Mouse (Mus musculus): ENCODE data around the gene Nceh1. TPM values are rescaled to one million over a fixed set of nuclear protein-coding genes. Genes with fewer than 3 reads are reported as not detected.
"Not testable (repeated sequence)": the region's sequence is repeated elsewhere in the genome, so short reads cannot be mapped to it uniquely, and the experiment has no call there.

The Nceh1 gene
- polyA plus RNA-seq, 1 experiment from 2014 or later, result 10.1 TPM

DNA sequence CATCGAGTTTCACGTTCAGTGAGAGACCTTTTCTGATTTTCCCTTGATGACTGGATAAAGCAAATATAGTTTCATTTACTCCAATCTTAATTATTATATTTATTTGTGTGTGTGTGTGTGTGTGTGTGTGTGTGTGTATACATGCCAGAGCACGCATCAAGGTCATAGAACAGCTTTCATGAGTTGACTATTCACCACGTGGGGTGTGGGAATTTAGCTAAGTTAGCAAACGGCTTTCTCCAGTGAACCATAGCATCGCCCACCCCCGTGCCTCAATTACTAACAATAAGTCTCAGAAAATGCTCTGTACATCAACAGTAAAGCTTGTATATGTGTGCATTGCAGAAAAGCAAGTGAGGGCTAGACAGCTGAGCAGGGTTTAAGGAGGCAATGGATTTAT, 101.0 kb downstream of the Nceh1 start:
- H3K27ac ChIP-seq (ENCODE audit: low read length), result peak overlapping the region; percentile 33; the same call in 1 of the 2 replicates
- WGBS, result 62% methylated on average over 7 of the region's 7 CpGs
- ATAC-seq, result peak; percentile 2; the same call in 1 of the 2 replicates

DNA sequence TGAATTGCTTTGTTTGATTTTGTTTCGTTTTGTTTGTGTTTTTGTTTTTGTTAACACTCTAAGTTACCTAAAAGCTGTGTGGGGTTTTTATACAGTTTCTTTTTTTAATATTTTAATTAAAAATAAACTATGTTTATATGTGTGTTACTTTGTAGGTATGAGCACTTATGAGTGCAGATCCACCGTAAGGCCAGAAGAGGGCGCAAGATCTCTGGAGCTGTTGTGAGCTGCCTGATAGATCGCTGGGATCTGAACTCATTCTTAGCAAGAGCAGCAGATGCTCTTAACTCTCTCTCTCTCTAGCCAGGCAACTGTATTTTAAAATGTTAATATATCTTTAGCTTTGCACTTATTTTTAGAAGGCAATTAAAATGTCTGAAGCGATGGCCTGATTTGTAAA, 101.5 kb downstream of the Nceh1 start:
- no peaks in the 10 kb centered on the region for H3K27me3 ChIP-seq (replicated peaks; ENCODE audit: control insufficient read depth, insufficient read depth, low read length)
- no peak overlapping the region for H3K27ac ChIP-seq (ENCODE audit: low read length)
- H3K4me2 ChIP-seq (ENCODE audit: low read depth, low read length), result no peak overlapping the region
- no peaks in the 10 kb centered on the region for H3K9me3 ChIP-seq (ENCODE audit: control insufficient read depth, low read length)
- H3K36me3 ChIP-seq (ENCODE audit: control insufficient read depth, insufficient read depth, low read length), result no peaks in the 10 kb centered on the region
- H3K4me1 ChIP-seq (ENCODE audit: control insufficient read depth, insufficient read depth, low read length), result peaks cover 14% of the 10 kb centered on the region
- no peak overlapping the region for H3K4me3 ChIP-seq (ENCODE audit: low read length)
- ATAC-seq, result no peak
- 93% methylated on average over 5 of the region's 5 CpGs for WGBS
- no peak overlapping the region for H3K9ac ChIP-seq (ENCODE audit: low read depth, low read length)

More for the DNA sequence above, 101.0 kb downstream of the Nceh1 start:
- Histone ChIP-seq H3K4me1 (ENCODE audit: control insufficient read depth, insufficient read depth, low read length) (peaks cover 11% of the 10 kb centered on the region), H3K4me2 (ENCODE audit: low read depth, low read length) (peak overlapping the region; percentile 61), H3K9me3 (ENCODE audit: control insufficient read depth, low read length) (no peaks in the 10 kb centered on the region), H3K9ac (ENCODE audit: low read depth, low read length) (peak overlapping the region; percentile 35; the same call in 1 of the 2 replicates), H3K27me3 (replicated peaks; ENCODE audit: control insufficient read depth, insufficient read depth, low read length) (no peaks in the 10 kb centered on the region), H3K4me3 (ENCODE audit: low read length) (peak overlapping the region; percentile 27; the same call in 1 of the 2 replicates), H3K36me3 (ENCODE audit: control insufficient read depth, insufficient read depth, low read length) (no peaks in the 10 kb centered on the region)

DNA sequence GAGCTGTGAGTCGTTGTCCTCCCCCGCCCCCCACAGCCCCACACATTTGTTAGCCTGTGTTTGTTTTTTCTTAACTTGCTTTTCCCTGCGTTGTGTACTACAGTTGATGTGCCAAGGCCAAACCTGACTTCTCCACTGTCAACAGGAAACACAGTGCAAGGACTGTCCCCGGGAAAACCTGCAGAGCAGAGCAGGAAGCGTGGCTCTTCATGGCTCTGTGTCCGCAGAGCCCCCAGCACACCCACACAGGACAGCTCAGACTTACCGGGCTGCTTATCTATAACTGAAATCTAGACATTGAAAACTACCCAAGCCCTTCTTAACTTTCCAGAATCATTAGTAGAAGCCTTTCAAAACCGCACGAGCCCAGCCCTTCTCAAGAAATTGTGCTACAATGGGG, 102.3 kb downstream of the Nceh1 start:
- Histone ChIP-seq H3K9ac (ENCODE audit: low read depth, low read length) (no peak overlapping the region), H3K27me3 (replicated peaks; ENCODE audit: control insufficient read depth, insufficient read depth, low read length) (no peaks in the 10 kb centered on the region), H3K4me1 (ENCODE audit: control insufficient read depth, insufficient read depth, low read length) (peaks cover 16% of the 10 kb centered on the region), H3K9me3 (ENCODE audit: control insufficient read depth, low read length) (no peaks in the 10 kb centered on the region), H3K36me3 (ENCODE audit: control insufficient read depth, insufficient read depth, low read length) (no peaks in the 10 kb centered on the region), H3K27ac (ENCODE audit: low read length) (no peak overlapping the region), H3K4me2 (ENCODE audit: low read depth, low read length) (no peak overlapping the region), H3K4me3 (ENCODE audit: low read length) (no peak overlapping the region)
- no peak for ATAC-seq
- WGBS, result 66% methylated on average over 9 of the region's 9 CpGs

DNA sequence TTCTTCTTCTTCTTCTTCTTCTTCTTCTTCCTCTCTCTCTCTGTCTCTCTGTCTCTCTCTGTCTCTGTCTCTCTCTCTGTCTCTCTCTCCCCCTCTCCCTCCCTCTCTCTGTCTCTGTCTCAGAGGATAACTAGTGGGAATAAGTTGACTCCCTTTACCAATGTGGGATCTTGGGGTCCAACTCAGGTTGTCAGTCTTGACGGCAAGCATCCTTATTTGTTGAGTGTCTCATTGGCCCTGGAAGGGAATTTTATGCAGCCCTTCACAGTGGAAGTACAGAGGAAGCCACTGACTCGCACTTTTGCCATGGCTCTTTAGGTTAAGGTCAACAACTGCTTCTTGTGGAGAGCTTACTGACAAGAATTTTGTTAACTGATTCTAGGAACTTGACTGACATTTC, 105.5 kb downstream of the Nceh1 start:
- no peaks in the 10 kb centered on the region for H3K36me3 ChIP-seq (ENCODE audit: control insufficient read depth, insufficient read depth, low read length)
- H3K4me1 ChIP-seq (ENCODE audit: control insufficient read depth, insufficient read depth, low read length), result peaks cover 8% of the 10 kb centered on the region
- no peak overlapping the region for H3K4me3 ChIP-seq (ENCODE audit: low read length)
- ATAC-seq, result no peak
- H3K27ac ChIP-seq (ENCODE audit: low read length), result no peak overlapping the region
- WGBS, result 67% methylated on average over 2 of the region's 2 CpGs
- H3K9me3 ChIP-seq (ENCODE audit: control insufficient read depth, low read length), result no peaks in the 10 kb centered on the region
- no peak overlapping the region for H3K4me2 ChIP-seq (ENCODE audit: low read depth, low read length)
- H3K27me3 ChIP-seq (replicated peaks; ENCODE audit: control insufficient read depth, insufficient read depth, low read length), result no peaks in the 10 kb centered on the region
- no peak overlapping the region for H3K9ac ChIP-seq (ENCODE audit: low read depth, low read length)

DNA sequence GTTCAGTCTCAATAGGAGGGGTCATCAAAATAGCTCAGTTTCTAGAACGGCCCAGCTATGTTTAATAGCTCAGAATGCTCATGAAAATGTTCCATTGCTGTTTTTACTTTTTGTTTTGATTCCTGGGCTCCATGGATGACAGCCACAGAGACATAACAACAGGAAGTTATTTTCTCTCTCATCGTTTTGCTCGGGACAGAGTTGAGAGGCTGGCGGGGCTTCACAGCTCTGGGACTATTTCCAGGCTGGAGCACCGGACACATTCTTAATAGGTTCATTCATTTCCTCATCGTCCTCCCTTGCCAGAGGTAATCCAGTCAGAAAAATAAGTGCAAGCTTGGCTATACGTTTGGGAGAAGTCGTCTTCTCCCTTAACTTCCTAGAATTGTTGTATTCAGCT, 106.1 kb downstream of the Nceh1 start:
- Histone ChIP-seq H3K9ac (ENCODE audit: low read depth, low read length) (no peak overlapping the region), H3K36me3 (ENCODE audit: control insufficient read depth, insufficient read depth, low read length) (no peaks in the 10 kb centered on the region), H3K9me3 (ENCODE audit: control insufficient read depth, low read length) (no peaks in the 10 kb centered on the region), H3K4me2 (ENCODE audit: low read depth, low read length) (no peak overlapping the region), H3K27ac (ENCODE audit: low read length) (no peak overlapping the region), H3K27me3 (replicated peaks; ENCODE audit: control insufficient read depth, insufficient read depth, low read length) (no peaks in the 10 kb centered on the region), H3K4me1 (ENCODE audit: control insufficient read depth, insufficient read depth, low read length) (peaks cover 5% of the 10 kb centered on the region; the same call in 1 of the 2 replicates), H3K4me3 (ENCODE audit: low read length) (no peak overlapping the region)
- 37% methylated on average over 8 of the region's 8 CpGs for WGBS
- no peak; the same call in 1 of the 2 replicates for ATAC-seq

DNA sequence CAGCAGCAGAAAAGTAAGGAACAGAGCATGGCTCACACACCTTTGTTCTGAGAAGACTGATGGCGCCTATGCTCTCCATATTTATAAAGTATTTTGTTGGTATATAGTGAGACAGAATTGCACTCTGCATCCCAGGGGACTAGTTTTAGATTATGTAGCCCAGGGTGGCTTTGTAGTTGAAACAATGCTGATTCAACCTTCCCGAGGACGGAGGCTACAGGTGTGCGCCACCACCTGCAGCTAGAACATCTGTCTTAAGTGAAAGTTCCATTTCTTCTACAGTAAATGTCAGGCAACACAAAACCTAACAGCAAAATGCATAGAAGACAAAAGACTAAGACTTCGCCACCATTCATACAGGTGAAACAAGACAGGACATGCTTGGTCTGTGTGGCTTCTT, 107.5 kb downstream of the Nceh1 start:
- H3K27ac ChIP-seq (ENCODE audit: low read length), result no peak overlapping the region
- H3K27me3 ChIP-seq (replicated peaks; ENCODE audit: control insufficient read depth, insufficient read depth, low read length), result no peaks in the 10 kb centered on the region
- peaks cover 5% of the 10 kb centered on the region; the same call in 1 of the 2 replicates for H3K4me1 ChIP-seq (ENCODE audit: control insufficient read depth, insufficient read depth, low read length)
- ATAC-seq, result no peak
- H3K9me3 ChIP-seq (ENCODE audit: control insufficient read depth, low read length), result no peaks in the 10 kb centered on the region
- H3K9ac ChIP-seq (ENCODE audit: low read depth, low read length), result no peak overlapping the region
- H3K36me3 ChIP-seq (ENCODE audit: control insufficient read depth, insufficient read depth, low read length), result no peaks in the 10 kb centered on the region
- H3K4me3 ChIP-seq (ENCODE audit: low read length), result no peak overlapping the region
- WGBS, result 86% methylated on average over 5 of the region's 5 CpGs
- H3K4me2 ChIP-seq (ENCODE audit: low read depth, low read length), result no peak overlapping the region

DNA sequence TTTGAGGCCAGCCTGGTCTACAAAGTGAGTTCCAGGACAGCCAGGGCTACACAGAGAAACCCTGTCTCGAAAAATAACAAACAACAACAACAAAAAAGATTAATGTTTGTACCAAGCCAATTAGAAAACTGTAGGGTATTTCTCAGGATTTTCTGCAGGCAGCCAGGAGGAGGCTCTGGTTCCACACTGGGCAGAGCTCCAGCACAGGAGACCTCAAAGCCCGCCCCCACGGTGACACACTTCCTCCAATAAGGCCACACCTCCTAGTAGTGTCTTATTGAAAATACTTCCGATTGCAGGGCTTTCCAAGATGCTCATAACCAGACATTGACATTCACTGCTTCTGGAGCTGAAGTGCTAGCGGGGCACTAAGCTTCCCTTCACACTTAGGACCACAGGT, 108.2 kb downstream of the Nceh1 start:
- H3K36me3 ChIP-seq (ENCODE audit: control insufficient read depth, insufficient read depth, low read length); H3K4me3 ChIP-seq (ENCODE audit: low read length); H3K27me3 ChIP-seq (replicated peaks; ENCODE audit: control insufficient read depth, insufficient read depth, low read length); H3K9me3 ChIP-seq (ENCODE audit: control insufficient read depth, low read length); ATAC-seq; H3K27ac ChIP-seq (ENCODE audit: low read length); H3K4me2 ChIP-seq (ENCODE audit: low read depth, low read length); H3K4me1 ChIP-seq (ENCODE audit: control insufficient read depth, insufficient read depth, low read length); H3K9ac ChIP-seq (ENCODE audit: low read depth, low read length): not testable (repeated sequence)
- WGBS, result 92% methylated on average over 5 of the region's 5 CpGs

DNA sequence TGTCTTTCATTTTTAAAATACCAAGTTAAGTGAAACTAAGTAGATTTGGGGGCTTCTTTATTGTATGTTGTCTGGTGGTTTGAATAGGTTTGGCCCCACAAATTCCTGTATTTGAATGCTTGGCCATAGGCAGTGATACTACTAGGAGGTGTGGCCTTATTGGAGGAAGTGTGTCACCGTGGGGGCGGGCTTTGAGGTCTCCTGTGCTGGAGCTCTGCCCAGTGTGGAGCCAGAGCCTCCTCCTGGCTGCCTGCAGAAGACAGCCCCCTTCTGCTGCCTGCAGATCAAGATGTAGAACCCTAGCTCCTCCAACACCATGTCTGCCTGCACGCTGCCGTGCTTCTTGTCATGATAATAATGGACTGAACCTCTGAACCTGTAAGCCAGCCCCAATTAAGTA, 108.6 kb downstream of the Nceh1 start:
- H3K27me3 ChIP-seq (replicated peaks; ENCODE audit: control insufficient read depth, insufficient read depth, low read length); H3K27ac ChIP-seq (ENCODE audit: low read length); ATAC-seq; H3K4me2 ChIP-seq (ENCODE audit: low read depth, low read length); H3K36me3 ChIP-seq (ENCODE audit: control insufficient read depth, insufficient read depth, low read length); H3K4me1 ChIP-seq (ENCODE audit: control insufficient read depth, insufficient read depth, low read length); H3K4me3 ChIP-seq (ENCODE audit: low read length); H3K9me3 ChIP-seq (ENCODE audit: control insufficient read depth, low read length); H3K9ac ChIP-seq (ENCODE audit: low read depth, low read length): not testable (repeated sequence)
- WGBS, result 77% methylated on average over 4 of the region's 4 CpGs

DNA sequence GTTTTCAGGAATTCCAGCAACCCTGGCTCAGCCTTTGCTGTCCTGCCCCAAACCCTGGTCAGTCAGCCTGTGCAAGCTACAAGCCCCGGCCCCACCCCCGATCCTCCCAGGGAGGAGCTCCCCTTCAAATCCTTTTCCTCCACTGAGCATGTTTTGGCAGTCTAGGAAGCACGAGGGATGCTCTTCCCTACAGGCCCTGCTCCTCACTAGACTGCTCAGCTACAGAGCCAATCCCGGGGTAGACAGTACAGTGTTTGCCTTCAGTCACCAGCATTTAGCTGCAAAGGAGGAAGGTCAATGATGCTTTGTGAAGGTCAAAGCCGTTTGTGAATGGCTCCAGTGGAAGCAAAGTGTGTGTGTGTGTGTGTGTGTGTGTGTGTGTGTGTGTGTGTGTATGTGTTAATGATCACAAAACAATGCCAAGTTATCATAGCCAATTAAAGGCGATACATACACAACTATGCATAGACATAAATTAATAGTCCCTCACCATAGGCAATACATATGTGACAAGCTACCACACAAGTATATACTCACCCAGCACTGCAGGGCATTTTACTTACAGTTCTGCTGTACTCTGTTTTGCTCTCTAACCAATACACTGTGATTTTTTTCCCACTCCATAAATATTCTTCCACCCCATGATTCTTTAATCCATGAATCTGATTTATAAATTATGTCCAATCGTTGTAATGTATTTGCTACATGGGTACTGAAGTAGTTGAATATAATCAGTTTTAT, 111.0 kb downstream of the Nceh1 start:
- H3K4me2 ChIP-seq (ENCODE audit: low read depth, low read length), result no peak overlapping the region
- no peaks in the 10 kb centered on the region for H3K27me3 ChIP-seq (replicated peaks; ENCODE audit: control insufficient read depth, insufficient read depth, low read length)
- no peak for ATAC-seq

DNA sequence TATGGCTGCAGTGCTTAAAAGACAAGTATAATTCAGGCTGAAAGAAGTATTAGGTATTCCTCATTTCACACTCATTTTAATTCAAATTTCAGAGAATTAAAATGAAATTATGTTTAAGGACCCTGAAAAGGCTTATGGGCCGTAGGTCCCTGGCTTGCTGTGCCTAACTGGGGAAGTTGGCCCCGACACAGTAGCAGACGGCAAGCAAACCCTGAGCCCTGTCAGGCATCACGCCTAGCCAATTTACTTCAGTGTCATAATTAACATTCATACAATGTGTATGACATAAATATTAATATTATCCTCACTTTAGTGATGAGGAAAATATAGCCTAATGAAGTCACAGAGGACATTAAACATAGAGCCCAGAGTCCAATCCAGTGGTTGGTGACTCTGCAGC, 117.7 kb downstream of the Nceh1 start:
- WGBS, result 74% methylated on average over 4 of the region's 4 CpGs
- no peaks in the 10 kb centered on the region for H3K27me3 ChIP-seq (replicated peaks; ENCODE audit: control insufficient read depth, insufficient read depth, low read length)
- no peak overlapping the region for H3K27ac ChIP-seq (ENCODE audit: low read length)
- 0 out of 2 replicates have a peak, but pooled peaks cover 5% of the 10 kb centered on the region for H3K4me1 ChIP-seq (ENCODE audit: control insufficient read depth, insufficient read depth, low read length)
- ATAC-seq, result no peak
- no peaks in the 10 kb centered on the region for H3K9me3 ChIP-seq (ENCODE audit: control insufficient read depth, low read length)
- H3K36me3 ChIP-seq (ENCODE audit: control insufficient read depth, insufficient read depth, low read length), result no peaks in the 10 kb centered on the region
- no peak overlapping the region for H3K4me2 ChIP-seq (ENCODE audit: low read depth, low read length)
- H3K4me3 ChIP-seq (ENCODE audit: low read length), result no peak overlapping the region
- H3K9ac ChIP-seq (ENCODE audit: low read depth, low read length), result no peak overlapping the region

More for the DNA sequence above, 111.0 kb downstream of the Nceh1 start:
- Histone ChIP-seq H3K4me3 (ENCODE audit: low read length) (no peak overlapping the region), H3K9me3 (ENCODE audit: control insufficient read depth, low read length) (no peaks in the 10 kb centered on the region), H3K9ac (ENCODE audit: low read depth, low read length) (no peak overlapping the region), H3K36me3 (ENCODE audit: control insufficient read depth, insufficient read depth, low read length) (no peaks in the 10 kb centered on the region), H3K4me1 (ENCODE audit: control insufficient read depth, insufficient read depth, low read length) (peaks cover 4% of the 10 kb centered on the region; the same call in 1 of the 2 replicates), H3K27ac (ENCODE audit: low read length) (no peak overlapping the region)
- WGBS, result 64% methylated on average over 7 of the region's 7 CpGs
